ENCODE assay signal across 20 mouse cellular contexts in genomic region chr11:76392996-76393395, GRCm38 (mm10). TPM values are rescaled to one million over a fixed set of nuclear protein-coding genes. Genes with fewer than 3 reads are reported as not detected.
A peak's percentile ranks its signal among the peaks of the same experiment; 100 is the strongest.
DNase-seq lines count a peak whose midpoint lies in the region; TF ChIP-seq lines count a peak whose summit lies in the region.
"Had no signal": no experiment of that assay in that cellular context is flagged by ENCODE, and none has a peak within 500 bp of the region (broad histone marks: within the 10 kb centered on the region; RNA-seq: fewer than 3 reads in every experiment).

No protein-coding gene starts in this region.

- H3K4me3 ChIP-seq in ES-Bruce4 (ENCODE audit: low read depth, low read length): no peak overlapping the region
- no peak overlapping the region for H3K4me3 ChIP-seq in embryonic facial prominence, embryonic 10.5 days
- H3K4me3 ChIP-seq: embryonic facial prominence, embryonic 12.5 days; forebrain, embryonic 13.5 days; forebrain, embryonic 15.5 days had no signal

- peak overlapping the region; percentile 80 for H3K27ac ChIP-seq in ES-Bruce4 (ENCODE audit: insufficient read depth, low read length)
- H3K27ac ChIP-seq in embryonic facial prominence, embryonic 10.5 days (replicated peaks): no peak overlapping the region
- H3K27ac ChIP-seq: embryonic facial prominence, embryonic 12.5 days; forebrain, embryonic 13.5 days; forebrain, embryonic 15.5 days had no signal

- no peak for TF ChIP-seq POLR2A in ES-Bruce4 (IDR thresholded peaks at IDR 0.05; ENCODE audit: insufficient read depth, low read length)

- no peaks in the 10 kb centered on the region for H3K36me3 ChIP-seq in ES-Bruce4 (ENCODE audit: control insufficient read depth, insufficient read depth, low read length, poor library complexity, severe bottlenecking)
- peaks cover 36% of the 10 kb centered on the region for H3K36me3 ChIP-seq in embryonic facial prominence, embryonic 10.5 days (replicated peaks)
- H3K36me3 ChIP-seq: forebrain, embryonic 15.5 days had no signal

- no peak overlapping the region for H3K9ac ChIP-seq in ES-Bruce4 (ENCODE audit: low read depth, poor library complexity, severe bottlenecking)
- H3K9ac ChIP-seq: embryonic facial prominence, embryonic 12.5 days; forebrain, embryonic 13.5 days; forebrain, embryonic 15.5 days; forebrain, postnatal 0 days had no signal

- H3K9me3 ChIP-seq in ES-Bruce4 (replicated peaks; ENCODE audit: control insufficient read depth, insufficient read depth, low read length, poor library complexity, severe bottlenecking): peaks cover 10% of the 10 kb centered on the region; the same call in 1 of the 2 replicates
- H3K9me3 ChIP-seq in embryonic facial prominence, embryonic 10.5 days: peaks cover 11% of the 10 kb centered on the region; the same call in 1 of the 2 replicates
- H3K9me3 ChIP-seq: forebrain, embryonic 13.5 days; forebrain, embryonic 15.5 days had no signal

- DNase-seq in ES-CJ7 (ENCODE audit: low read depth, low spot score) (peak; percentile 77), ZHBTc4 (ENCODE audit: low read depth, low spot score) (peak; percentile 92), liver (no peak)
- DNase-seq in embryonic facial prominence, embryonic 10.5 days (ENCODE audit: low spot score): no peak
- no peak for DNase-seq in thymus, postnatal 36 days
- DNase-seq: adrenal gland, adult 2 months; adrenal gland, postnatal 10 days; adrenal gland, postnatal 25 days; cerebellum, adult 11 months; cerebellum, adult 18-20 months; cerebellum, adult 8-10 months; cerebellum, adult 9-11 months; cerebellum, postnatal 14 days; cerebellum, postnatal 36 days; embryo, embryonic 11 days; forebrain, postnatal 0 days had no signal

- no peak for TF ChIP-seq CTCF in ES-Bruce4 (IDR thresholded peaks at IDR 0.05; ENCODE audit: low read depth, low read length)

- 87% methylated on average over 11 of the region's 11 CpGs for WGBS in embryonic facial prominence, embryonic 10.5 days

- TF ChIP-seq EP300 in ES-Bruce4 (IDR thresholded peaks at IDR 0.05; ENCODE audit: insufficient read depth, low read depth, low read length): peak; percentile 54; the same call in 1 of the 2 replicates

- peaks cover 9% of the 10 kb centered on the region for H3K4me1 ChIP-seq in ES-Bruce4 (ENCODE audit: control insufficient read depth, insufficient read depth, low read length)
- peaks cover 45% of the 10 kb centered on the region for H3K4me1 ChIP-seq in embryonic facial prominence, embryonic 10.5 days

- H3K27me3 ChIP-seq in ES-Bruce4 (ENCODE audit: control insufficient read depth, insufficient read depth, low read length, poor library complexity, severe bottlenecking): no peaks in the 10 kb centered on the region
- no peaks in the 10 kb centered on the region for H3K27me3 ChIP-seq in embryonic facial prominence, embryonic 10.5 days (replicated peaks; ENCODE audit: low read depth, poor library complexity, severe bottlenecking)
- H3K27me3 ChIP-seq: embryonic facial prominence, embryonic 12.5 days; forebrain, embryonic 13.5 days; forebrain, embryonic 15.5 days had no signal

RNA-seq across cellular contexts. Expression of gene Nxn, which starts 5.9 kb away (rescaled TPM):
- 51.7 and 57.7 TPM in 2 replicates for polyA plus RNA-seq in ES-Bruce4 (2011; ENCODE audit: insufficient read depth, insufficient read length, low read depth, missing spikeins)
- polyA plus RNA-seq in embryonic facial prominence, embryonic 10.5 days (2016; fragmentation: Nextera tagmentation; extraction: Ambion mirVana): 41.1 and 42.0 TPM in 2 replicates

RNA-seq across cellular contexts. Expression of gene Timm22, which starts 13.8 kb away (rescaled TPM):
- polyA plus RNA-seq in ES-Bruce4 (2011; ENCODE audit: insufficient read depth, insufficient read length, low read depth, missing spikeins): 16.9 and 19.1 TPM in 2 replicates
- 135 and 144 TPM in 2 replicates for polyA plus RNA-seq in embryonic facial prominence, embryonic 10.5 days (2016; fragmentation: Nextera tagmentation; extraction: Ambion mirVana)

Comparison
In these comparisons a context has a peak if more than half of its experiments do, and no peak if none do; other contexts are left out.
1. DNase-seq: peak in ES-CJ7 (single experiment) and ZHBTc4 (single experiment); none in embryonic facial prominence, embryonic 10.5 days (single experiment), thymus, postnatal 36 days (0 of 2) and liver (single experiment).